Mouse (Mus musculus) heart, postnatal 0 days (tissue): ENCODE data around the gene Esam. TPM values are rescaled to one million over a fixed set of nuclear protein-coding genes. Genes with fewer than 3 reads are reported as not detected.

Experiments used
- ATAC-seq: fragments of 200-750 bp; cut with Nextera tagmentation; 2 replicates; pipeline ENCODE4 v1.8.0; 2017; ENCODE audit warnings: low read depth, moderate number of reproducible peaks, moderate library complexity; ENCODE audit not compliant: insufficient read depth
- DNase-seq: peaks from one replicate; pipeline ENCODE4 v3.0.0-alpha.2; 2016; ENCODE audit warnings: low spot score
- H3K27ac ChIP-seq: fragments of 300-500 bp; sonication (generic); 2 replicates; pipeline ENCODE4 v1.5.1; 2014; ENCODE audit warnings: low read depth, mild to moderate bottlenecking
- H3K27me3 ChIP-seq: fragments of 300-500 bp; sonication (generic); 2 replicates; pipeline ENCODE4 v1.6.1; 2014; ENCODE audit warnings: low read length, mixed read lengths; ENCODE audit not compliant: control insufficient read depth, insufficient read depth
- H3K36me3 ChIP-seq: fragments of 300-500 bp; sonication (generic); replicated peaks from 2 replicates; pipeline ENCODE4 v1.6.1; 2014; ENCODE audit warnings: low read length, mixed read lengths; ENCODE audit not compliant: control insufficient read depth, insufficient read depth
- H3K4me1 ChIP-seq: fragments of 300-500 bp; sonication (generic); 2 replicates; pipeline ENCODE4 v1.6.1; 2014; ENCODE audit warnings: antibody characterized with exemption; ENCODE audit not compliant: control insufficient read depth, insufficient read depth
- H3K4me2 ChIP-seq: fragments of 300-500 bp; sonication (generic); 2 replicates; pipeline ENCODE4 v1.6.1; 2014; ENCODE audit warnings: low read depth, mild to moderate bottlenecking, low read length, moderate library complexity
- H3K4me3 ChIP-seq: fragments of 300-500 bp; sonication (generic); 2 replicates; pipeline ENCODE4 v1.5.1; 2014; ENCODE audit warnings: low read depth, low read length
- H3K9ac ChIP-seq: fragments of 300-500 bp; sonication (generic); replicated peaks from 2 replicates; pipeline ENCODE4 v1.6.1; 2014; ENCODE audit warnings: low read depth, low read length, mixed read lengths
- H3K9me3 ChIP-seq: fragments of 300-500 bp; sonication (generic); replicated peaks from 2 replicates; pipeline ENCODE4 v1.6.1; 2016; ENCODE audit warnings: low read length; ENCODE audit not compliant: control insufficient read depth
- CTCF ChIP-seq: IDR thresholded peaks from 2 replicates; pipeline ENCODE4 v1.5.1; 2016; ENCODE audit warnings: antibody characterized with exemption, control low read depth, low read depth
- EP300 ChIP-seq: IDR thresholded peaks from 2 replicates; pipeline ENCODE4 v1.6.1; 2016; ENCODE audit warnings: antibody characterized with exemption, low read depth
- WGBS: fragments of 180-500 bp; shearing (Covaris S2); extraction: QIAGEN DNeasy Blood & Tissue Kit; methylation state at CpG from one replicate; pipeline ENCODE4 v1.1.7; 2014; 5-methylcytosine and 5-hydroxymethylcytosine counted together
- polyA plus RNA-seq: library from polyadenylated mRNA; unstranded; fragments of >200 nt; fragmentation: Nextera tagmentation; extraction: Ambion mirVana; gene quantifications from 2 replicates; pipeline ENCODE4 v1.2.1, GENCODE M21; 2015
- total RNA-seq: library from RNA; depleted of rRNA; stranded (reverse); fragments of >200 nt; gene quantifications from 2 replicates; pipeline ENCODE4 v1.2.3, GENCODE M21; 2014; ENCODE audit warnings: low replicate concordance

Gene Esam
- total and polyA plus RNA-seq, 2 experiments from 2014 or later = 83.4 to 117 TPM

DNA sequence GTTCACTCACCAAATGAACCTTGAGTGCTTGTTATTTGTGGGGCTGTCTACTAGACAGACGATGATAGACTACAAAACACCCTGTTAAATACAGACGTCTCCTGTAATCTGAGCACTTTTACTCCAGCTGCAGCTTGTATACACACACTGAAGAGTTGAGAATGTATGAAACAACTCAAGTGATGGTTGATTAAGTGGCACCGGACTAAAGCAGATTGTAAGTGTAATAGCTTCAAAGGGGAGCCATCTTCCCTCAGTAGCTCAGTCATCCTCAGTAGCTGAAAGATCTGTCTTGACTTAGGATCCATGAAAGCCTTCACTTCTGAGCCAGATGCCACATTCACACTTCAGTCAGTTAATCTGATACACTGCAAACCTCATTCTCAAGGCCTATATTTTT is 32.1 kb upstream of the Esam start:
- Histone ChIP-seq H3K9me3 (no peaks in the 10 kb centered on the region), H3K4me2 (no peak overlapping the region), H3K9ac (no peak overlapping the region), H3K4me1 (peaks cover under 1% of the 10 kb centered on the region; the same call in 1 of the 2 replicates), H3K27me3 (no peaks in the 10 kb centered on the region), H3K4me3 (no peak overlapping the region), H3K27ac (no peak overlapping the region), H3K36me3 (0 out of 2 replicates have a peak, but pooled peaks cover 7% of the 10 kb centered on the region)
- 63% methylated on average over 3 of the region's 3 CpGs for WGBS
- TF ChIP-seq CTCF = no peak
- no peak for TF ChIP-seq EP300
- no peak for DNase-seq
- ATAC-seq = no peak

- H3K4me1 ChIP-seq = no peaks in the 10 kb centered on the region
- H3K4me2 ChIP-seq = no peak overlapping the region
- 0 out of 2 replicates have a peak, but pooled peaks cover 7% of the 10 kb centered on the region for H3K36me3 ChIP-seq
- H3K9me3 ChIP-seq = no peaks in the 10 kb centered on the region
- H3K4me3 ChIP-seq = no peak overlapping the region
- no peak for TF ChIP-seq EP300
- DNase-seq = no peak
- ATAC-seq = no peak
- H3K9ac ChIP-seq = no peak overlapping the region
- no peaks in the 10 kb centered on the region for H3K27me3 ChIP-seq
- no peak overlapping the region for H3K27ac ChIP-seq
Observed at GRCm38 (mm10) chr9:37496325-37496724, 31.6 kb upstream of the Esam start.

DNA sequence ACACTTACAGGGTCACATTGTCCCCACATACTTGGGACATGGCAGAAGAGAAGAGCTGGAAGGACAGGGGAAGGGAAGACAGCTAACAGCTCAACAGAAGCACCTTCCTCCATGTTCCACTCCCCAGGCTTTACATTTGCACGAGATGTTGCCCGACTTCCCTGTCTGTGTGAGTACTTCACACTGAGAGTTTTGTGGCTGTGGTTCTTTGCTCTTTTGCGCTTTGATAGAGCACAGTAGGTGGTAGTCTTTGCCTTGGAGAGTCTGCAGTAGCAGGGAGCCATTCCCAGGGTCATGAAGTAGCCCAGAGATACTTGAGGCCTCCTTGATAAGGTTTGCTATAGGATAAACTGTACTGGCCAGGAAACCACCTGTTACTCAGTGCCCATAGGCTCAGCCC is 27.7 kb upstream of the Esam start:
- ATAC-seq (no peak), DNase-seq (no peak)
- H3K9me3 ChIP-seq = no peaks in the 10 kb centered on the region
- no peaks in the 10 kb centered on the region for H3K27me3 ChIP-seq
- H3K4me1 ChIP-seq = no peaks in the 10 kb centered on the region
- 70% methylated on average over 3 of the region's 3 CpGs for WGBS
- H3K27ac ChIP-seq = no peak overlapping the region
- H3K4me2 ChIP-seq = no peak overlapping the region
- TF ChIP-seq CTCF = no peak
- no peak for TF ChIP-seq EP300
- H3K4me3 ChIP-seq = no peak overlapping the region
- H3K36me3 ChIP-seq = 0 out of 2 replicates have a peak, but pooled peaks cover 7% of the 10 kb centered on the region
- H3K9ac ChIP-seq = no peak overlapping the region

- Histone ChIP-seq H3K9ac (no peak overlapping the region), H3K4me3 (no peak overlapping the region), H3K9me3 (no peaks in the 10 kb centered on the region), H3K27me3 (no peaks in the 10 kb centered on the region), H3K27ac (no peak overlapping the region), H3K36me3 (0 out of 2 replicates have a peak, but pooled peaks cover 1% of the 10 kb centered on the region), H3K4me2 (no peak overlapping the region), H3K4me1 (no peaks in the 10 kb centered on the region)
- no peak for ATAC-seq
- 94% methylated on average over 1 of the region's 1 CpGs for WGBS
- TF ChIP-seq CTCF (no peak), EP300 (no peak)
- no peak for DNase-seq
Observed at GRCm38 (mm10) chr9:37501170-37501569, 26.7 kb upstream of the Esam start.

DNA sequence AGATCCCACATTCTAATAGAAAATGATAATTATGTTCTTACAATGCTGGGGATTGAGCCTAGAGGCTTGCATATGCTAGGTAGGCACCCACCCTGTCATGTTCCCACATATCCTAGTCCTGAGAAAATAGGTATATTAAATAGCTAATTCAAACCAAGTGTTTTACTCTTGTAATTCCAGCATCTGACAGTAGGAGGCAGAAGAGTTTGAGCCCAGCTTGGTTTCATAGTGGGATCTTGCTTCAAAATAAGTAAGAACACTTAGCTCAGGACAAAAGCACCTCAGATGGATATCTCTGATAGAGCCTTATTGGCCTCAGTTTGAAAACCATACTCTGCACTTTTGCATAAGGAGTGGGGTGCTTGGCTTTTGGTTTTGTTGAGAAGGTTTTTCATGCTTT is 23.5 kb upstream of the Esam start:
- H3K27me3 ChIP-seq = no peaks in the 10 kb centered on the region
- DNase-seq (no peak), ATAC-seq (no peak)
- H3K9ac ChIP-seq = no peak overlapping the region
- no peaks in the 10 kb centered on the region for H3K36me3 ChIP-seq
- H3K4me2 ChIP-seq = no peak overlapping the region
- no peaks in the 10 kb centered on the region for H3K9me3 ChIP-seq
- no peak overlapping the region for H3K4me3 ChIP-seq
- H3K4me1 ChIP-seq = no peaks in the 10 kb centered on the region
- no peak overlapping the region for H3K27ac ChIP-seq
- TF ChIP-seq EP300 (no peak), CTCF (no peak)

DNA sequence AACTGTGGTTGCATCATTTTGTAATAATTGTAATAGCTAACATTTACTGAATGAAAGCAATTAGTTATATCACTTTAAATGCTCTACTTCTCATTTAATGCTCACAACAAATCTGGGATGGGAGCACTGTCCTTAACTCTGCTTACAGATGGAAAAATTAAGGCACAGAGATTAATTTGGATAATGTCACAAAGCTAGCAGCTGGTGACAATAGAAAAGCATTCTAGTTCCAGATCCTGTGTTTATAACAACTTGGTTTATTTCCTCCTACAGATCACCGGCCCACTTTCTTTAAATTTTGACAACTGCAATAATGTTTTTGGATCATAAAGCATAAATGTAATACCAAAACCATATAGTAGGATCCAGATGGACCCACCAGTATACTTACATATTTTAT is 21.9 kb upstream of the Esam start:
- H3K4me1 ChIP-seq = no peaks in the 10 kb centered on the region
- no peak overlapping the region for H3K27ac ChIP-seq
- no peaks in the 10 kb centered on the region for H3K36me3 ChIP-seq
- DNase-seq = no peak
- TF ChIP-seq CTCF (no peak), EP300 (no peak)
- no peak overlapping the region for H3K9ac ChIP-seq
- no peaks in the 10 kb centered on the region for H3K9me3 ChIP-seq
- H3K4me2 ChIP-seq = no peak overlapping the region
- no peaks in the 10 kb centered on the region for H3K27me3 ChIP-seq
- ATAC-seq = no peak
- WGBS = 90% methylated on average over 1 of the region's 1 CpGs
- no peak overlapping the region for H3K4me3 ChIP-seq
